Mouse (Mus musculus) thymus, adult 2 months (tissue): ENCODE measurements around the gene Ifitm1.

Experiments used
- CTCF ChIP-seq: fragments of 200-500 bp; IDR thresholded peaks from 2 replicates; pipeline ENCODE4 v1.5.1; 2012; ENCODE audit warnings: mild to moderate bottlenecking, control low read depth, low read length, moderate library complexity, borderline replicate concordance; ENCODE audit not compliant: control insufficient read depth, poor library complexity, insufficient read depth; ENCODE audit errors: extremely low read depth
- POLR2A ChIP-seq: fragments of 200-500 bp; IDR thresholded peaks from 2 replicates; pipeline ENCODE4 v1.6.1; 2012; ENCODE audit warnings: mild to moderate bottlenecking, low read length, control low read depth, moderate library complexity; ENCODE audit not compliant: control insufficient read depth, poor library complexity, insufficient read depth; ENCODE audit errors: extremely low read depth

DNA sequence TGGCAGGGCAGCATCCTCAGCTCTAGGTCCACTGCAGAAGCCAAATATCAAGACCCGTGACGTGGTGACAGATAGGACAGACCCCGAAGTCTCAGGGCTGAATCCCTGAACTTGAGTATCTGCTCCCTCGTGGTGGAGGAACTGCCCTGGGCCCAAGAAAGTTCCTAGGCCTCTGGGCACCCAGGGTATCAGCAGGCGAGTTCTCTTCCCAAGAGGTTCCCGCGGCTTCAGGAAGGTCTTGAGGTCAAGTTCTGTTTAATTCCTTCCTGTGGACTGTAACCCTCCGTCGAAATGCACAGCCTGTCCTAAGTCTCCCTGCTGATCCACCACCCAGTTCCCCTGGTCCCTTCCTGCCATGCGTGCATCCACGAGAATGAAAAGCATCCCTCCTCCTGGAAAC, 13.9 kb upstream of the Ifitm1 start:
- TF ChIP-seq POLR2A (no peak), CTCF (no peak)
